Mouse (Mus musculus) cerebellum, postnatal 14 days (tissue): Measurements from ENCODE around the gene Ankrd11.

Experiments
- DNase-seq, 2 experiments: peaks; one replicate each; pipeline ENCODE4 v3.0.0; 2021; ENCODE audit warnings: mixed read lengths in 2 of 2

Ankrd11 gene

DNA sequence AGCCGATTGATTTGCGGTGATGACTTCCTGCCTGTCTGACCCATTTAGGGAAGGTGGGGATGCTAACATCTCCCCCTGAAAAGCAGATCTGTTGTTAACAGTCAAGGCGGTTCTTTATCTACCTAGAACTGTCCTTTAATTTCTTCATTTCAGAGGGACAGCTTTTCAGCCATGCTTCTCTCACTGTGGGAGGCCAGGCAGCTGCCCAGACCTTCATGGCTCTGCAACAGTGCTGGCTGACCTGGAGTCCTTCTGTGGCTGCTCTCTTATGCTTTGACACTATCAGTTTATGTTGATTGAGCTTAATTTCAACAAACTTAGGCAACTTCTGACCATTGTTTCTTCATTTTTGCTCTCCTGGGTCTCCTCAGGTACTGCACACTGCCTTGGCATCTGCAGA lies 161.8 kb downstream of the Ankrd11 start:
- peak; percentile 73 to 74 for DNase-seq

DNA sequence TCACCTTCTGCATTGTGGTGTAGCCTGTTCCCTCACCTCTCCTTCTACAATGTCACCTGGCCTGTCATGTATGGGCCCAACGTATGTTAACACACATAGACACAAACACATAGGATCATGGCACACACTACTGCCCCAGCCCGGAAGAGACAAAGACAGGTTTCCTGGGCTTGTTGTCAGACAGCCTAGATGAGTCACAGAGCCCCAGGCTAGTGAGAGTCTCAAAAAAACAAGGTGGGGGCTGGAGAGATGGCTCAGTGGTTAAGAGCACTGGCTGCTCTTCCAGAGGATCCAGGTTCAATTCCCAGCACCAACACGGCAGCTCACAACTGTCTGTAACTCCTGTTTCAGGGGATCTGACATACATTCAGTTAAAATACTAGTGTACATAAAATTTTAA lies 163.8 kb downstream of the Ankrd11 start:
- no peak for DNase-seq

GRCm38 (mm10) chr8:122875186-122875585 lies 166.9 kb downstream of the Ankrd11 start:
- DNase-seq: no peak

- DNase-seq: peak; percentile 77 to 78
Observed at GRCm38 (mm10) chr8:122873171-122873570, 168.9 kb downstream of the Ankrd11 start.

- DNase-seq: no peak
Observed at GRCm38 (mm10) chr8:122871663-122872062, 170.4 kb downstream of the Ankrd11 start.

DNA sequence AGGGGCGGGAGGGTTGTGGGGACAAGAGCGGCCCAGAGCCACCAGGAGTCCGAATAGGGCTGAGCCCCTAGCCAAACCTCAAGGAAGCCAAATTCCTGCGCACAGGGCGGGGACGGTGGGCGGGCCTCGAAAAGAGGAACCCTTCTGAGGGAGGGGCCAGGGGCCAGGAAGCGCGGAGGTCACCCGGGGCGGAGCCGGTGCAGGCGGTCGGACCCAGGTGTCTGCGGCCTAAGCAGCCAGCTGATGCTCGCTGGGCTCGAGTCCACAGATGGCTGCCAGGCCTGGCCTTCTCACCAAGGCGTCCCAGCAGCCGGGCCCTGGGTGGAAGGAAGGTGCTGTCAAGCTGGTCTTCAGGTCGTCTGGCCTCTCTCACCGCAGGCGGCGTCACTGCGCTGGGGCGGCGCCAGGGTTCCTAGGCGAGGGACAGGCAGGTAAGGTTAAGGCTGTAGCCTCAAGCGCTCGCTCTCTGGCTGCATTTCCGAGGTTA lies 171.7 kb downstream of the Ankrd11 start:
- DNase-seq: peak; percentile 70 to 76

DNA sequence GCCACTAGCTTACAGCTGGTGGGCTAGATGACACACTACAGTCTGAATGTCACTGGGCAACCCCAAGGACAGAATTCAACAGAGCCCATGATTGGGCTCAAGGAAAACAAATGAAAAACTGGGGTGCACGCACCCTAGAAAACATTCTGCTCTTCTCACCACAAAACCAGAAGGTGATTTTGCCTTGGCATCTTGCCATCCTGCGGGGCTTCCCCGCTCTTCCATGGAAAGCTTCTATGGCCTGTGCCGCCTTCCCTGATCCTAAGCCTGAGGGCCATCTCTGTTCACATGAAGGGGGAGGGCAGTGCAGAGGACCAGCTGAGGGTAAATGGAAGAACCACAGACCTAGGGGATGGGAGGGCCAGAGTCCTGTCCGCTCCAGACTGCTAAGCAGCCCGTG lies 174.1 kb downstream of the Ankrd11 start:
- DNase-seq: peak in 1 of 2 experiments; percentile 54

- no peak for DNase-seq
Observed at GRCm38 (mm10) chr8:122866231-122866630, 175.8 kb downstream of the Ankrd11 start.

DNA sequence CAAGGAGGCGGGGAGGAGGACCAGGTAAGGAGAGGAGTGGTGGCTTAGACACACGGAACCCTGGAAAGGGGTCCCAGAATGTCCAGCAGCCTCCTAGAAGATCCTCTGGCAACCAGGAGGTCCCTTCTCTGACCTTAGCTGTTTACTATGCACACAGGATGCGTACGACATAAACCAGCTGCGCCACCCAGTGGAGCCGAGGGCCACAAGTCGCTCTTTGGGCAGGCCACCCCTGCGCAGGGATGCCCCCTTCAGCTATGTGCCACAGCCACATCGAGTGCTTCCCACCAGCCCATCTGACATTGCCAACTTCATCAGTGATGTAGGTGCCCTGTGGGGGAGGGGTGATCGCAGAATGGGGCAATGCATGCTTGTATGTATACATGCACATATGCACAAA lies 176.6 kb downstream of the Ankrd11 start:
- peak in 1 of 2 experiments; percentile 52 for DNase-seq

DNA sequence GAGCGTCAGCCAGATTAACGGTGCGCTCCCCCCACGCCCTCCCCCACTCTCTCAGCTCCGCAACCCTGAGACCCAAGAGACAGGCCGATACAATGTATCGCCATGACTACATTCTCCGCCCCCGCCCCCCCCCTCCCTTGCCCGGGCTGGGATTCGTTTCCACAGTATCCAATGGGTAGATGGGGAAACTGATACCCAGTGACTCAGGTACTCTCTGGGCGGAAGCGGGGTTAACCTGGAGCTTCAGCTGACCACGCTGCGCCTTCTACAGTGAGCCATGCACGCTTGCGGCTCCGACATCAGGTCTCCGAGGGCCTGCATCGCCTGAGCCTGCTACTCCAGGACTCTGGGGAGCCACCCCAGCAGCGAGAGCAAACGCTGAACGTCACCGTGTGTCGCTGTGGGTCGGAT lies 177.4 kb downstream of the Ankrd11 start:
- DNase-seq: no peak

GRCm38 (mm10) chr8:122859843-122860242 lies 182.2 kb downstream of the Ankrd11 start:
- DNase-seq: no peak

- no peak for DNase-seq
Observed at GRCm38 (mm10) chr8:122856288-122856687, 185.8 kb downstream of the Ankrd11 start.

DNA sequence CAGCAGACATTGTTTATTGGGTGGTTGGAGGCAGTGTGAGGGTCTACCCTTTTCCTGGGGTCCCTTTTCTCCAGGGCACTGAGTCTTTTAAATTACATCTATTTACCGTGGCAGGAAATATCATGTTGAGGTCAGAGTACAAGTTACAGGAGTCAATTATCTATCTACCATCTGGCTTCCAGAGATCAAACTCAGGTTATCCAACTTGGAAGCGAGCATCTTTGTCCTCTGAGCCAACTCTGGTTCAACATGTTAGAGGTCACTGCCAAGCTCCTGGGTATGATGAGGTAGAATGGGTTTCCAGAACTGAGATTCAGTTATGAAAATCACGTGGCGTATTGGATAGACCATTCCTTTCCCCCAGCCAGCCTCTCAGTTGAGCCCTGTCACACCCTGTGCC lies 187.0 kb downstream of the Ankrd11 start:
- DNase-seq: no peak

GRCm38 (mm10) chr8:122854388-122854787 lies 187.7 kb downstream of the Ankrd11 start:
- peak in 1 of 2 experiments; percentile 44 for DNase-seq

GRCm38 (mm10) chr8:122853340-122853771 lies 188.7 kb downstream of the Ankrd11 start:
- DNase-seq: peak; percentile 86 to 87

GRCm38 (mm10) chr8:122852546-122852905 lies 189.6 kb downstream of the Ankrd11 start:
- no peak for DNase-seq

GRCm38 (mm10) chr8:122851692-122852545 lies 190.2 kb downstream of the Ankrd11 start:
- DNase-seq: peak; percentile 87 to 92

DNA sequence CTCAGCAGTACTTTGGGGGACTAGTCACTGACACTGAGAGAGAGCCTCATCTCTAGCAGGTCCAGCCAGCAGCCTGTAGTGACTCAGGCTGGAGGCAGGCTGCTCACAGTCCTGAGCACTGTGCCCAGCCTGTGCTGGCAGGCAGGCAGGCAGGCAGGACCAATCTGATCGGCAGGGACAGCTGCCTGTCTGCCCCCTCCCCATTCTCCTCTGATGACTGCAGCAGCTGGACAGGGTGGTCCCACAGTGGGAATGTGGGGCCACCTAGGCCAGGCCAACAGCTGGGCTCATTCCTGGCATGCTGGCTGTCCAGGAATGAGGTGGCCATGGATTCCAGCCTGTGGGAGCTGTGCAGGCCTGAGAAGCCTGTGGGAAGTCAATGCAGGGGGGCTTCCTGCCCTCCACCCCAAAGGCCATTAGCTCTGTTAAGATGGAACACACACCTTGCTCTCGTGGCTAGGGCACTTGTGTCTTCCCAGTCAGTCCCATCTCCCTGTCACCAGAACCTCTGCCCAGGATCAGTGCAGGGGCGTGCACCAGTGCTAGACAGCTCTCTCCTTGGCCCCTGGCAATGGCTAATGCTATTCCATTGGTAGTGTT lies 191.3 kb downstream of the Ankrd11 start:
- peak; percentile 53 to 54 for DNase-seq

DNA sequence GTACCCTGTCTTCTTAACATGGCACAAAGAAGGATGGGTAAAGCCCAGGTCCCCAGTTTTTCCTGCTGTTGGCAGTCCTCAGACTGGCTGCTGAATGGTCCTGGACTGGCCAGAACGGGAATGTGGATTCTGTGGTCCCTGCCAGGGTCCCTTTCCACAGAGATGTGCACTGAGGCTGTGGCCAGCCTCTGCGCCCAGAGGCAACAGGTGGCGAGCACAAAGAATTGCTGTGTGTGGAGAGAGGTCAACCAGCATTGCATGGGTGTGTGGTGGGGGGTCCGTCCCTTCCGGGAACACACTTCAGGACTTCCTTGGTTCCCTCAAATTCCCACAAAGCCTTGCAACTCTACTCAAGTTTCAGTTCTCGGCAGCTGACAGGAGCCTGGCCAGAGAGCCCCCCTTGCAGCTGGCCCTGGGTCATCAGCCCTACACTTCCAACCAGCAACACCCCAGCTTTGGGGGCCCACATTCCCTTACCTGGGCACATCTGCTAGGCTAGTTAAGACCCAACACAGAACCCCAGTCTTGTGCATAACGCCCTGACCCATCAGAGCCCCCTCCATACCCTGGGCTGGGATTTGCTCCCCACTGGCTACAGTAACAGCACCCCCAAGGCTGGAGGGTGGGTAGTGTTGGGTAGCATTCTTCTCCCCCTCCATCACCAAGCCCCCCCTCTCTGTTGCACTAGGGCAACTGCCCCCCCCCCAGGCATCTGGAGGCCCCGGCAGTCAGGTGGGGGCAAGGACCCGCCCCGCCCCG lies 192.7 kb downstream of the Ankrd11 start:
- DNase-seq: peak in 1 of 2 experiments; percentile 51

GRCm38 (mm10) chr8:122847829-122848561 lies 194.1 kb downstream of the Ankrd11 start, which contains the start of gene Cdh15:
Gene Cdh15, plus strand, starts transcription at chr8:122847966.
- peak; percentile 90 to 93 for DNase-seq

DNA sequence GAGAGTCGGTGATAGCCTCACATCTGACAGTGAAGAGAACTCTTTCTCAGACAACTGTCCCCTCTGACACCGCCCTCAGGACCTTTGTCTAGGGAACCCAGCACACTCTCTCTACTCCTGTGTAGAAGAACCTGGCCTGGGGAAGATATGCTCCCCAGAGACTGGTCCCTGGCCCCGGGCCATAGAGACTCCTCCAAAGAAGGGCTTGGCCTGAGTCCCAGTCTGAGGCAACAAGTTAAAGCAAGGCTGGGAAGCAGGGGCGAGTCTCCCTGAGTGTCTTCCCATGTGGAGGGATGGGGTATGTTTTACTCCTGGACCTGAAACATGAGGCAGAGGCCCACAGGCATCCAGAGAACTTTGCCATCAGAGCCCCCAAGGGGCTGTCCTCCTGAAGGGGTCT lies 196.4 kb downstream of the Ankrd11 start:
- DNase-seq: peak in 1 of 2 experiments; percentile 55

DNA sequence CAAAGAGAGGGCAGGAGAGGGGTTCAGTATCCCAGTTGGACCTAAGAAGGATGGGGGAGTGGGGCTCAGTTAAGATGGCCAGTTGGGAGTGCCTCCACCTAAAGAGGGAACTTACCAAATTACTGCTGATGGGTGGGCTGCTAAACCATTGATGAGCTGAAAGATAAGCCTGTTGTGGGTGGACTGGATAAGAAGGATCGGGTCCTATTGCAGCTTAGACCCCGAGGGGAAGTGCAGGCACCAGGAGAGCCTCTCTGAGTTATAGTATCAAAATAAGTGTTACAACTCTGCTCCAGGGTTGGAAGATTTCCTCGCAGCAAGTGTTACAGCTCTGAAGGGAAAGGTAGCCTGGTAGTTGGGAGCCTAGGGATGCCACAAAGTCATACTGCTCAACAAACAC lies 197.9 kb downstream of the Ankrd11 start:
- no peak for DNase-seq
